Mouse (Mus musculus): ENCODE measurements around the gene Slc10a6. TPM values are rescaled to one million over a fixed set of nuclear protein-coding genes. Genes with fewer than 3 reads are reported as not detected.

The Slc10a6 gene
- total and polyA plus RNA-seq, 2 experiments from 2014 or later, result 1.7 TPM; not detected in 1

GRCm38 (mm10) chr5:103592706-103593105, 36.5 kb downstream of the Slc10a6 start:
- no peaks in the 10 kb centered on the region for H3K27me3 ChIP-seq (ENCODE audit: insufficient read depth, low read length)
- no peak for DNase-seq (ENCODE audit: low spot score)
- 87% methylated on average over 8 of the region's 8 CpGs for WGBS
- no peaks in the 10 kb centered on the region for H3K36me3 ChIP-seq (ENCODE audit: insufficient read depth, low read length)
- no peak overlapping the region for H3K27ac ChIP-seq (ENCODE audit: low read depth, low read length)
- H3K9me3 ChIP-seq (ENCODE audit: low read length), result no peaks in the 10 kb centered on the region
- H3K4me3 ChIP-seq (ENCODE audit: low read depth, low read length), result no peak overlapping the region
- no peak overlapping the region for H3K9ac ChIP-seq (replicated peaks; ENCODE audit: low read length, poor library complexity, severe bottlenecking)
- TF ChIP-seq CTCF (IDR thresholded peaks at IDR 0.05), result no peak
- peaks cover 4% of the 10 kb centered on the region; the same call in 1 of the 2 replicates for H3K4me1 ChIP-seq (ENCODE audit: insufficient read depth, low read length)
- H3K4me2 ChIP-seq (ENCODE audit: low read depth, low read length, poor library complexity, severe bottlenecking), result no peak overlapping the region
- ATAC-seq (ENCODE audit: low FRiP score), result no peak

- no peak overlapping the region for H3K4me3 ChIP-seq (ENCODE audit: low read depth, low read length)
- no peak overlapping the region for H3K27ac ChIP-seq (ENCODE audit: low read depth, low read length)
- TF ChIP-seq CTCF (IDR thresholded peaks at IDR 0.05), result no peak
- DNase-seq (ENCODE audit: low spot score) (no peak), ATAC-seq (ENCODE audit: low FRiP score) (no peak)
- H3K27me3 ChIP-seq (ENCODE audit: insufficient read depth, low read length), result no peaks in the 10 kb centered on the region
- H3K4me1 ChIP-seq (ENCODE audit: insufficient read depth, low read length), result peaks cover 4% of the 10 kb centered on the region; the same call in 1 of the 2 replicates
- no peak overlapping the region for H3K9ac ChIP-seq (replicated peaks; ENCODE audit: low read length, poor library complexity, severe bottlenecking)
- H3K9me3 ChIP-seq (ENCODE audit: low read length), result no peaks in the 10 kb centered on the region
- H3K36me3 ChIP-seq (ENCODE audit: insufficient read depth, low read length), result no peaks in the 10 kb centered on the region
- WGBS, result 90% methylated on average over 7 of the region's 7 CpGs
- no peak overlapping the region for H3K4me2 ChIP-seq (ENCODE audit: low read depth, low read length, poor library complexity, severe bottlenecking)
Observed at GRCm38 (mm10) chr5:103591846-103592245, 37.4 kb downstream of the Slc10a6 start.

- H3K27me3 ChIP-seq (ENCODE audit: insufficient read depth, low read length), result no peaks in the 10 kb centered on the region
- H3K27ac ChIP-seq (ENCODE audit: low read depth, low read length), result no peak overlapping the region
- H3K4me1 ChIP-seq (ENCODE audit: insufficient read depth, low read length), result no peaks in the 10 kb centered on the region
- no peaks in the 10 kb centered on the region for H3K9me3 ChIP-seq (ENCODE audit: low read length)
- H3K9ac ChIP-seq (replicated peaks; ENCODE audit: low read length, poor library complexity, severe bottlenecking), result no peak overlapping the region
- WGBS, result 85% methylated on average over 7 of the region's 7 CpGs
- peak; percentile 43; the same call in 1 of the 2 replicates for TF ChIP-seq CTCF (IDR thresholded peaks at IDR 0.05)
- no peak for DNase-seq (ENCODE audit: low spot score)
- no peaks in the 10 kb centered on the region for H3K36me3 ChIP-seq (ENCODE audit: insufficient read depth, low read length)
- no peak for ATAC-seq (ENCODE audit: low FRiP score)
- H3K4me3 ChIP-seq (ENCODE audit: low read depth, low read length), result no peak overlapping the region
- no peak overlapping the region for H3K4me2 ChIP-seq (ENCODE audit: low read depth, low read length, poor library complexity, severe bottlenecking)
Observed at GRCm38 (mm10) chr5:103587219-103587618, 42.0 kb downstream of the Slc10a6 start.

GRCm38 (mm10) chr5:103579680-103580420, 49.4 kb downstream of the Slc10a6 start:
- Histone ChIP-seq H3K9me3 (ENCODE audit: low read length) (no peaks in the 10 kb centered on the region), H3K4me2 (ENCODE audit: low read depth, low read length, poor library complexity, severe bottlenecking) (no peak overlapping the region), H3K4me1 (ENCODE audit: insufficient read depth, low read length) (no peaks in the 10 kb centered on the region), H3K9ac (replicated peaks; ENCODE audit: low read length, poor library complexity, severe bottlenecking) (no peak overlapping the region), H3K27ac (ENCODE audit: low read depth, low read length) (no peak overlapping the region), H3K36me3 (ENCODE audit: insufficient read depth, low read length) (no peaks in the 10 kb centered on the region), H3K4me3 (ENCODE audit: low read depth, low read length) (no peak overlapping the region), H3K27me3 (ENCODE audit: insufficient read depth, low read length) (no peaks in the 10 kb centered on the region)
- WGBS, result 78% methylated on average over 11 of the region's 11 CpGs
- DNase-seq (ENCODE audit: low spot score) (no peak), ATAC-seq (ENCODE audit: low FRiP score) (no peak)
- no peak for TF ChIP-seq CTCF (IDR thresholded peaks at IDR 0.05)

GRCm38 (mm10) chr5:103569446-103569845, 59.8 kb downstream of the Slc10a6 start:
- Histone ChIP-seq H3K27me3 (ENCODE audit: insufficient read depth, low read length) (no peaks in the 10 kb centered on the region), H3K9ac (replicated peaks; ENCODE audit: low read length, poor library complexity, severe bottlenecking) (no peak overlapping the region), H3K27ac (ENCODE audit: low read depth, low read length) (no peak overlapping the region), H3K36me3 (ENCODE audit: insufficient read depth, low read length) (no peaks in the 10 kb centered on the region), H3K4me2 (ENCODE audit: low read depth, low read length, poor library complexity, severe bottlenecking) (no peak overlapping the region), H3K4me1 (ENCODE audit: insufficient read depth, low read length) (no peaks in the 10 kb centered on the region), H3K4me3 (ENCODE audit: low read depth, low read length) (no peak overlapping the region), H3K9me3 (ENCODE audit: low read length) (no peaks in the 10 kb centered on the region)
- no peak for TF ChIP-seq CTCF (IDR thresholded peaks at IDR 0.05)
- DNase-seq (ENCODE audit: low spot score) (no peak), ATAC-seq (ENCODE audit: low FRiP score) (no peak)
- 94% methylated on average over 9 of the region's 9 CpGs for WGBS

- H3K27me3 ChIP-seq (ENCODE audit: insufficient read depth, low read length), result no peaks in the 10 kb centered on the region
- no peak overlapping the region for H3K4me3 ChIP-seq (ENCODE audit: low read depth, low read length)
- WGBS, result 90% methylated on average over 4 of the region's 4 CpGs
- H3K4me1 ChIP-seq (ENCODE audit: insufficient read depth, low read length), result no peaks in the 10 kb centered on the region
- ATAC-seq (ENCODE audit: low FRiP score) (no peak), DNase-seq (ENCODE audit: low spot score) (no peak)
- H3K36me3 ChIP-seq (ENCODE audit: insufficient read depth, low read length), result no peaks in the 10 kb centered on the region
- no peaks in the 10 kb centered on the region for H3K9me3 ChIP-seq (ENCODE audit: low read length)
- TF ChIP-seq CTCF (IDR thresholded peaks at IDR 0.05), result no peak
- no peak overlapping the region for H3K9ac ChIP-seq (replicated peaks; ENCODE audit: low read length, poor library complexity, severe bottlenecking)
- no peak overlapping the region for H3K27ac ChIP-seq (ENCODE audit: low read depth, low read length)
- no peak overlapping the region for H3K4me2 ChIP-seq (ENCODE audit: low read depth, low read length, poor library complexity, severe bottlenecking)
Observed at GRCm38 (mm10) chr5:103568034-103568433, 61.2 kb downstream of the Slc10a6 start.
